Mouse (Mus musculus) adrenal gland, postnatal 0 days (tissue): ENCODE measurements around the gene Necab2. TPM values are rescaled to one million over a fixed set of nuclear protein-coding genes. Genes with fewer than 3 reads are reported as not detected.

Experiments
- polyA plus RNA-seq: library from polyadenylated mRNA; unstranded; fragments of >200 nt; fragmentation: Nextera tagmentation; extraction: Ambion mirVana; gene quantifications from 2 replicates; pipeline ENCODE4 v1.2.1, GENCODE M21; 2015

The Necab2 gene
- polyA plus RNA-seq = 3.4 and 10.8 TPM in 2 replicates

DNA sequence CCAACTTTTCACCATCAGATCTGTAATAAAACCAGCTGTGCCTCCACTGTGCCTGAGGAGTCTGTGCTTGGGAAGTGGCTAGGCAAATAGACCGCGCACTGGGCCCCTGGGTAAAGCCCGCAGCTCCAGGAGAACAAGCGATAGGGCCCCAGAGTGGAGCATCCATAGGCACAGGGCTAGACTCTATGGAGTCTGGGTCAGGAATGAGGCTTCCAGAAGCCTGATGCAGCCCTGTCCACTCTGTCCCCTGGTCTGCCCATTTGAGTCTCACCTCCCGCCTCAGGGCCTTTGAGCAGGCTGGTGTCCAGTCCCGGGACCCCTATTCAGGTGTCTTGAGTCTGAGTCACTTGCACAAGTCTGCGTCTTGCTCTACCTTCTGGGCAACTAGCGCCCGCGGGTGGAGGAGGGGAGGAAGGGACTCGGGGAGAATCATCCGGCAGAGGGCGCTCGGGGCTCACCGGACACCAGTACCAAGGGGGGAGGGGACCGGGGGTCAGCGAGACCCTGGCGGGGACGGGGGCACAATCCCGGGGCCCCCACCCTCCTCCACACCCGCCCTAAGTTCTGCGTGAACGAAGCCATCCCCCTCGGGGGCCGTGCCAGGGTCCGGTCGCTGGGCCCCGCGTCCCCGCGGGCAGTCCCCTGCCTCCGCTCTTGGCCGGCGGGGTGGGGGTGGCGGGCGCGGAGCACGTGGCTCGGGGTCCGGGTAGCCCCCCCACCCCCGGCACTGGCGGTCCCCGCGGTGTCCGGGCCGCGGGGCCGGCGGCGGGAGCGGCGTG lies at the start of gene Necab2:
TSS of gene Necab2 (plus strand) at position 509 of the 779 bp plus-strand sequence.

GRCm38 (mm10) chr8:119433582-119434174 lies 12.8 kb upstream of the Necab2 start, which contains the start of gene Osgin1:
Gene Osgin1, plus strand, starts transcription at chr8:119434124.

GRCm38 (mm10) chr8:119501598-119501997 lies 55.1 kb downstream of the Necab2 start, which contains the start of gene Slc38a8:
Gene Slc38a8, minus strand, starts transcription at chr8:119501698.

Other genes with a start within 250 kb of the Necab2 start
- gene Hsbp1, start 102.2 kb upstream of the Necab2 start, polyA plus RNA-seq = 382 and 386 TPM in 2 replicates
- 22.4 and 36.1 TPM in 2 replicates for gene Mlycd, start 51.8 kb upstream of the Necab2 start, polyA plus RNA-seq
- 17.6 and 43.7 TPM in 2 replicates for gene Osgin1, start 12.6 kb upstream of the Necab2 start, polyA plus RNA-seq
- 0.14 and 0.19 TPM in 2 replicates for gene Slc38a8, start 55.0 kb downstream of the Necab2 start, polyA plus RNA-seq
- 54.4 and 67.3 TPM in 2 replicates for gene Mbtps1, start 112.0 kb downstream of the Necab2 start, polyA plus RNA-seq
- gene Hsdl1, start 128.5 kb downstream of the Necab2 start, polyA plus RNA-seq = 28.0 and 28.8 TPM in 2 replicates
- gene Dnaaf1, start 128.5 kb downstream of the Necab2 start, polyA plus RNA-seq = not detected in 2 replicates
- 4.7 and 6.8 TPM in 2 replicates for gene Taf1c, start 158.5 kb downstream of the Necab2 start, polyA plus RNA-seq
- gene Adad2, start 166.0 kb downstream of the Necab2 start, polyA plus RNA-seq = not detected in 2 replicates
- 0.72 and 0.85 TPM in 2 replicates for gene Kcng4, start 189.0 kb downstream of the Necab2 start, polyA plus RNA-seq
- 24.1 and 64.3 TPM in 2 replicates for gene Wfdc1, start 219.6 kb downstream of the Necab2 start, polyA plus RNA-seq